Mouse (Mus musculus) forebrain, postnatal 0 days (tissue): ENCODE data around the gene Guca2b. TPM values are rescaled to one million over a fixed set of nuclear protein-coding genes. Genes with fewer than 3 reads are reported as not detected.
"Not testable (repeated sequence)": the region's sequence is repeated elsewhere in the genome, so short reads cannot be mapped to it uniquely, and the experiment has no call there.

Experiments
- ATAC-seq: fragments of 200-750 bp; cut with Nextera tagmentation; 2 replicates; pipeline ENCODE4 v1.8.0; 2017; ENCODE audit warnings: mild to moderate bottlenecking, moderate library complexity
- DNase-seq: peaks from one replicate; pipeline ENCODE4 v3.0.0-alpha.2; 2015
- H3K27ac ChIP-seq: fragments of 300-500 bp; sonication (generic); 2 replicates; pipeline ENCODE4 v1.5.1; 2014; ENCODE audit warnings: low read depth, mild to moderate bottlenecking, antibody characterized with exemption, low read length, moderate library complexity, mixed read lengths
- H3K27me3 ChIP-seq: fragments of 300-500 bp; sonication (generic); 2 replicates; pipeline ENCODE4 v1.6.1; 2014; ENCODE audit warnings: mild to moderate bottlenecking, low read length, mixed read lengths; ENCODE audit not compliant: insufficient read depth
- H3K36me3 ChIP-seq: fragments of 300-500 bp; sonication (generic); 2 replicates; pipeline ENCODE4 v1.6.1; 2014; ENCODE audit warnings: mild to moderate bottlenecking, moderate library complexity; ENCODE audit not compliant: insufficient read depth
- H3K4me1 ChIP-seq: fragments of 300-500 bp; sonication (generic); 2 replicates; pipeline ENCODE4 v1.6.1; 2014; ENCODE audit warnings: antibody characterized with exemption; ENCODE audit not compliant: insufficient read depth
- H3K4me2 ChIP-seq: fragments of 300-500 bp; sonication (generic); 2 replicates; pipeline ENCODE4 v1.6.1; 2014; ENCODE audit warnings: low read depth, mild to moderate bottlenecking, moderate library complexity
- H3K4me3 ChIP-seq: fragments of 300-500 bp; sonication (generic); 2 replicates; pipeline ENCODE4 v1.5.1; 2014; ENCODE audit warnings: low read depth, low read length, mixed read lengths
- H3K9ac ChIP-seq: fragments of 300-500 bp; sonication (generic); 2 replicates; pipeline ENCODE4 v1.6.1; 2014; ENCODE audit warnings: mild to moderate bottlenecking
- H3K9me3 ChIP-seq: fragments of 300-500 bp; sonication (generic); 2 replicates; pipeline ENCODE4 v1.6.1; 2016; ENCODE audit warnings: low read length
- CTCF ChIP-seq: sonication (generic); IDR thresholded peaks from 2 replicates; pipeline ENCODE4 v1.5.1; 2016; ENCODE audit warnings: antibody characterized with exemption, control low read depth, low read depth
- WGBS: fragments of 180-500 bp; shearing (Covaris S2); extraction: QIAGEN DNeasy Blood & Tissue Kit; methylation state at CpG from one replicate; pipeline ENCODE4 v1.1.7; 2014; 5-methylcytosine and 5-hydroxymethylcytosine counted together
- polyA plus RNA-seq: library from polyadenylated mRNA; unstranded; fragments of >200 nt; fragmentation: Nextera tagmentation; extraction: Ambion mirVana; gene quantifications from 2 replicates; pipeline ENCODE4 v1.2.1, GENCODE M21; 2015
- total RNA-seq: library from RNA; depleted of rRNA; stranded (reverse); fragments of >200 nt; gene quantifications from 2 replicates; pipeline ENCODE4 v1.2.3, GENCODE M21; 2014

Guca2b gene
- total and polyA plus RNA-seq, 2 experiments from 2014 or later: not detected

- 78% methylated on average over 11 of the region's 11 CpGs for WGBS
- DNase-seq (peak; percentile 81), ATAC-seq (peak; percentile 86)
- Histone ChIP-seq H3K9ac (no peak overlapping the region; the same call in 1 of the 2 replicates), H3K27me3 (no peaks in the 10 kb centered on the region), H3K27ac (no peak overlapping the region), H3K4me1 (no peaks in the 10 kb centered on the region; the same call in 1 of the 2 replicates), H3K36me3 (peaks cover 11% of the 10 kb centered on the region), H3K4me2 (no peak overlapping the region), H3K4me3 (no peak overlapping the region), H3K9me3 (no peaks in the 10 kb centered on the region)
- TF ChIP-seq CTCF: peak; percentile 93
These were observed 27.4 kb downstream of the Guca2b start for GRCm38 (mm10) chr4:119631115-119631919.

GRCm38 (mm10) chr4:119628363-119628762, 30.4 kb downstream of the Guca2b start:
- ATAC-seq: peak; percentile 47
- DNase-seq, H3K9ac ChIP-seq, H3K9me3 ChIP-seq, H3K4me3 ChIP-seq, H3K4me1 ChIP-seq, H3K27ac ChIP-seq, H3K4me2 ChIP-seq, H3K27me3 ChIP-seq: not testable (repeated sequence)
- peak; percentile 48 for TF ChIP-seq CTCF
- H3K36me3 ChIP-seq: peaks cover 17% of the 10 kb centered on the region
- 83% methylated on average over 3 of the region's 4 CpGs for WGBS

GRCm38 (mm10) chr4:119627317-119627716, 31.4 kb downstream of the Guca2b start:
- DNase-seq: no peak
- no peak for TF ChIP-seq CTCF
- H3K36me3 ChIP-seq: peaks cover 26% of the 10 kb centered on the region
- no peak overlapping the region for H3K4me2 ChIP-seq
- no peak overlapping the region for H3K9ac ChIP-seq
- peak overlapping the region; percentile 36; the same call in 1 of the 2 replicates for H3K27ac ChIP-seq
- H3K27me3 ChIP-seq: no peaks in the 10 kb centered on the region
- H3K4me3 ChIP-seq: no peak overlapping the region
- ATAC-seq: no peak
- WGBS: 28% methylated on average over 4 of the region's 4 CpGs
- H3K9me3 ChIP-seq: no peaks in the 10 kb centered on the region
- no peaks in the 10 kb centered on the region for H3K4me1 ChIP-seq

- TF ChIP-seq CTCF: no peak
- DNase-seq (no peak), ATAC-seq (no peak)
- Histone ChIP-seq H3K9me3 (no peaks in the 10 kb centered on the region), H3K9ac (no peak overlapping the region), H3K27me3 (no peaks in the 10 kb centered on the region), H3K27ac (0 out of 2 replicates have a peak overlapping the region, but pooled peaks have one; percentile 36), H3K4me2 (no peak overlapping the region), H3K4me1 (no peaks in the 10 kb centered on the region), H3K4me3 (no peak overlapping the region), H3K36me3 (peaks cover 26% of the 10 kb centered on the region)
- WGBS: 46% methylated on average over 3 of the region's 3 CpGs
These were observed 31.9 kb downstream of the Guca2b start for GRCm38 (mm10) chr4:119626876-119627275.

GRCm38 (mm10) chr4:119626081-119626645, 32.6 kb downstream of the Guca2b start:
- Histone ChIP-seq H3K27me3 (no peaks in the 10 kb centered on the region), H3K4me1 (no peaks in the 10 kb centered on the region), H3K4me2 (no peak overlapping the region), H3K9me3 (no peaks in the 10 kb centered on the region), H3K4me3 (no peak overlapping the region), H3K27ac (no peak overlapping the region), H3K9ac (no peak overlapping the region), H3K36me3 (peaks cover 26% of the 10 kb centered on the region)
- DNase-seq (no peak), ATAC-seq (no peak)
- no peak for TF ChIP-seq CTCF
- WGBS: 27% methylated on average over 7 of the region's 7 CpGs

- no peak overlapping the region for H3K4me2 ChIP-seq
- H3K4me3 ChIP-seq: no peak overlapping the region
- H3K36me3 ChIP-seq: peaks cover 2% of the 10 kb centered on the region
- H3K27me3 ChIP-seq: no peaks in the 10 kb centered on the region
- DNase-seq: no peak
- H3K9me3 ChIP-seq: no peaks in the 10 kb centered on the region
- no peak overlapping the region for H3K9ac ChIP-seq
- H3K27ac ChIP-seq: no peak overlapping the region
- no peaks in the 10 kb centered on the region for H3K4me1 ChIP-seq
- WGBS: 68% methylated on average over 4 of the region's 4 CpGs
- no peak for TF ChIP-seq CTCF
- ATAC-seq: no peak
These were observed 44.0 kb downstream of the Guca2b start for GRCm38 (mm10) chr4:119614724-119615123.

GRCm38 (mm10) chr4:119614078-119614477, 44.7 kb downstream of the Guca2b start:
- no peak overlapping the region for H3K4me2 ChIP-seq
- no peak overlapping the region for H3K9ac ChIP-seq
- H3K4me1 ChIP-seq: no peaks in the 10 kb centered on the region
- no peaks in the 10 kb centered on the region for H3K36me3 ChIP-seq
- DNase-seq (no peak), ATAC-seq (no peak)
- H3K9me3 ChIP-seq: no peaks in the 10 kb centered on the region
- TF ChIP-seq CTCF: no peak
- no peak overlapping the region for H3K27ac ChIP-seq
- no peak overlapping the region for H3K4me3 ChIP-seq
- H3K27me3 ChIP-seq: no peaks in the 10 kb centered on the region
- WGBS: 42% methylated on average over 1 of the region's 1 CpGs
